Mouse (Mus musculus): ENCODE data around the gene Rtkn2.

The Rtkn2 gene

GRCm38 (mm10) chr10:67995356-67995755 is 16.0 kb downstream of the Rtkn2 start:
- in situ Hi-C loops (cut with MboI, MseI), result no loop called here

- in situ Hi-C loops (cut with MboI, MseI), result no loop called here
Observed at GRCm38 (mm10) chr10:67996171-67996570, 16.8 kb downstream of the Rtkn2 start.

- in situ Hi-C loops (cut with MboI, MseI), result no loop called here
Observed at GRCm38 (mm10) chr10:67998116-67998635, 18.8 kb downstream of the Rtkn2 start.

GRCm38 (mm10) chr10:67999170-67999569 is 19.8 kb downstream of the Rtkn2 start:
- in situ Hi-C loops (cut with MboI, MseI), result no loop called here

- in situ Hi-C loops (cut with MboI, MseI), result loop anchor here (10.0 to 25.0 kb wide), 2 partner anchors 143 to 911 kb away; no protein-coding TSS in a partner anchor
Observed at GRCm38 (mm10) chr10:68001456-68001855, 22.1 kb downstream of the Rtkn2 start.

GRCm38 (mm10) chr10:68003651-68004422 is 24.5 kb downstream of the Rtkn2 start:
- in situ Hi-C loops (cut with MboI, MseI), result loop anchor here (10.0 to 25.0 kb wide), 2 partner anchors 141 to 908 kb away; no protein-coding TSS in a partner anchor

- in situ Hi-C loops (cut with MboI, MseI), result loop anchor here (10.0 to 25.0 kb wide), 2 partner anchors 139 to 907 kb away; no protein-coding TSS in a partner anchor
Observed at GRCm38 (mm10) chr10:68005404-68005803, 26.0 kb downstream of the Rtkn2 start.

GRCm38 (mm10) chr10:68006491-68006890 is 27.1 kb downstream of the Rtkn2 start:
- in situ Hi-C loops (cut with MboI, MseI), result loop anchor here (10.0 to 25.0 kb wide), 2 partner anchors 138 to 906 kb away; no protein-coding TSS in a partner anchor

GRCm38 (mm10) chr10:68007103-68007502 is 27.7 kb downstream of the Rtkn2 start:
- in situ Hi-C loops (cut with MboI, MseI), result loop anchor here (10.0 to 25.0 kb wide), 2 partner anchors 138 to 905 kb away; no protein-coding TSS in a partner anchor

GRCm38 (mm10) chr10:68008198-68008955 is 29.0 kb downstream of the Rtkn2 start:
- in situ Hi-C loops (cut with MboI, MseI), result loop anchor here (10.0 to 25.0 kb wide), 2 partner anchors 136 to 904 kb away; no protein-coding TSS in a partner anchor

- in situ Hi-C loops (cut with MboI, MseI), result loop anchor here (10.0 to 25.0 kb wide), 2 partner anchors 136 to 903 kb away; no protein-coding TSS in a partner anchor
Observed at GRCm38 (mm10) chr10:68009301-68009700, 29.9 kb downstream of the Rtkn2 start.

- in situ Hi-C loops (cut with MboI, MseI), result loop anchor here (10.0 to 25.0 kb wide), 2 partner anchors 135 to 902 kb away; no protein-coding TSS in a partner anchor
Observed at GRCm38 (mm10) chr10:68009867-68010266, 30.5 kb downstream of the Rtkn2 start.

- in situ Hi-C loops (cut with MboI, MseI), result loop anchor here (25.0 kb wide), 1 partner anchor 899 kb away; no protein-coding TSS in a partner anchor
Observed at GRCm38 (mm10) chr10:68013137-68013536, 33.8 kb downstream of the Rtkn2 start.

- in situ Hi-C loops (cut with MboI, MseI), result loop anchor here (5.0 to 25.0 kb wide), 2 partner anchors 38 to 892 kb away; no protein-coding TSS in a partner anchor
Observed at GRCm38 (mm10) chr10:68020755-68021154, 41.4 kb downstream of the Rtkn2 start.

- in situ Hi-C loops (cut with MboI, MseI), result no loop called here
Observed at GRCm38 (mm10) chr10:68025660-68026059, 46.3 kb downstream of the Rtkn2 start.

GRCm38 (mm10) chr10:68028327-68029080 is 49.1 kb downstream of the Rtkn2 start:
- in situ Hi-C loops (cut with MboI, MseI), result no loop called here

GRCm38 (mm10) chr10:68029081-68029626 is 49.8 kb downstream of the Rtkn2 start:
- in situ Hi-C loops (cut with MboI, MseI), result no loop called here

GRCm38 (mm10) chr10:68030027-68030426 is 50.7 kb downstream of the Rtkn2 start:
- in situ Hi-C loops (cut with MboI, MseI), result no loop called here

GRCm38 (mm10) chr10:68035707-68036367 is 56.5 kb downstream of the Rtkn2 start:
- in situ Hi-C loops (cut with MboI, MseI), result no loop called here

GRCm38 (mm10) chr10:68036368-68036980 is 57.1 kb downstream of the Rtkn2 start:
- in situ Hi-C loops (cut with MboI, MseI), result no loop called here

All from regulatory T cell (primary cell).